Mouse (Mus musculus) ES-E14 (cell line): Measurements from ENCODE around the gene Irf2bpl. TPM values are rescaled to one million over a fixed set of nuclear protein-coding genes. Genes with fewer than 3 reads are reported as not detected.

Experiments used
- DNase-seq: peaks from one replicate; pipeline ENCODE4 v3.0.0-alpha.2; 2013; ENCODE audit warnings: low read depth, low spot score
- H3K27ac ChIP-seq: 2 replicates; pipeline ENCODE4 v1.5.1; 2012; ENCODE audit warnings: low read depth, mild to moderate bottlenecking, low read length, moderate library complexity, mixed read lengths; ENCODE audit not compliant: poor library complexity, insufficient read depth, severe bottlenecking
- H3K36me3 ChIP-seq: 2 replicates; pipeline ENCODE4 v1.6.1; 2012; ENCODE audit warnings: mild to moderate bottlenecking, low read length, moderate library complexity, mixed read lengths; ENCODE audit not compliant: control insufficient read depth, poor library complexity, insufficient read depth, severe bottlenecking
- H3K4me1 ChIP-seq, 2 experiments: fragments of 150-350 bp in 1 of 2; sonication (generic) in 1 of 2; 2 replicates each; pipeline ENCODE4 v1.6.1; 2012; ENCODE audit warnings: low read length in 2 of 2, mild to moderate bottlenecking in 1 of 2, mixed read lengths in 1 of 2; ENCODE audit not compliant: control insufficient read depth in 2 of 2, insufficient read depth in 2 of 2, poor library complexity in 1 of 2
- H3K4me3 ChIP-seq, 2 experiments: fragments of 150-350 bp in 1 of 2; sonication (generic) in 1 of 2; 2 replicates each; pipeline ENCODE4 v1.5.1; 2012; ENCODE audit warnings: low read length in 2 of 2, low read depth in 1 of 2, mild to moderate bottlenecking in 1 of 2, mixed read lengths in 1 of 2; ENCODE audit not compliant: insufficient read depth in 1 of 2, poor library complexity in 1 of 2, severe bottlenecking in 1 of 2
- H3K9ac ChIP-seq: 2 replicates; pipeline ENCODE4 v1.6.1; 2012; ENCODE audit warnings: low read depth, mild to moderate bottlenecking, low read length, mixed read lengths; ENCODE audit not compliant: poor library complexity, insufficient read depth, severe bottlenecking
- H3K9me3 ChIP-seq: fragments of 150-350 bp; sonication (generic); 2 replicates; pipeline ENCODE4 v1.6.1; 2012; ENCODE audit warnings: low read depth, mild to moderate bottlenecking, low read length; ENCODE audit not compliant: control insufficient read depth, insufficient read depth
- CHD2 ChIP-seq: IDR thresholded peaks from 2 replicates; pipeline ENCODE4 v1.6.1; 2014; ENCODE audit warnings: mild to moderate bottlenecking, low read depth, low read length, inconsistent platforms
- HCFC1 ChIP-seq: IDR thresholded peaks from 2 replicates; pipeline ENCODE4 v1.6.1; 2012; ENCODE audit warnings: low read length, inconsistent platforms, borderline replicate concordance; ENCODE audit not compliant: insufficient read depth
- MAFK ChIP-seq: IDR thresholded peaks from 2 replicates; pipeline ENCODE4 v1.6.1; 2014; ENCODE audit warnings: mild to moderate bottlenecking, low read depth, low read length, inconsistent platforms; ENCODE audit not compliant: insufficient read depth
- ZC3H11A ChIP-seq: IDR thresholded peaks from 2 replicates; pipeline ENCODE4 v1.6.1; 2012; ENCODE audit warnings: low read depth, mild to moderate bottlenecking, inconsistent platforms, low read length, borderline replicate concordance
- ZNF384 ChIP-seq: IDR thresholded peaks from 2 replicates; pipeline ENCODE4 v1.6.1; 2012; ENCODE audit warnings: low read depth, low read length, inconsistent platforms
- in situ Hi-C, 2 experiments: fragments of 600-800 bp; cut with MboI; formaldehyde crosslinking; loops; one replicate each; pipeline ENCODE4 v1.15.1; 2025; ENCODE audit warnings: low sequenced_read_pairs in 2 of 2, inconsistent platforms in 1 of 2; ENCODE audit not compliant: unreplicated experiment in 2 of 2
- total RNA-seq: library from RNA; depleted of rRNA; stranded (reverse); fragments of 300-350 nt; gene quantifications from 2 replicates; pipeline ENCODE4 v1.2.3, GENCODE M21; 2012

The Irf2bpl gene
- total RNA-seq, 1 experiment: 43.2 TPM

- Histone ChIP-seq H3K27ac (no peak overlapping the region), H3K9ac (no peak overlapping the region), H3K4me3 (no peak overlapping the region), H3K36me3 (no peaks in the 10 kb centered on the region), H3K4me1 (peaks cover 8 to 29% of the 10 kb centered on the region in 2 experiments; a peak in 3 of 4 replicates), H3K9me3 (no peaks in the 10 kb centered on the region)
- in situ Hi-C loops: no loop called here
- DNase-seq: no peak
- TF ChIP-seq CHD2: no peak
- no peak for TF ChIP-seq MAFK
- no peak for TF ChIP-seq ZNF384
- no peak for TF ChIP-seq HCFC1
- TF ChIP-seq ZC3H11A: no peak
These were observed 14.8 kb downstream of the Irf2bpl start for GRCm38 (mm10) chr12:86869761-86870160.

DNA sequence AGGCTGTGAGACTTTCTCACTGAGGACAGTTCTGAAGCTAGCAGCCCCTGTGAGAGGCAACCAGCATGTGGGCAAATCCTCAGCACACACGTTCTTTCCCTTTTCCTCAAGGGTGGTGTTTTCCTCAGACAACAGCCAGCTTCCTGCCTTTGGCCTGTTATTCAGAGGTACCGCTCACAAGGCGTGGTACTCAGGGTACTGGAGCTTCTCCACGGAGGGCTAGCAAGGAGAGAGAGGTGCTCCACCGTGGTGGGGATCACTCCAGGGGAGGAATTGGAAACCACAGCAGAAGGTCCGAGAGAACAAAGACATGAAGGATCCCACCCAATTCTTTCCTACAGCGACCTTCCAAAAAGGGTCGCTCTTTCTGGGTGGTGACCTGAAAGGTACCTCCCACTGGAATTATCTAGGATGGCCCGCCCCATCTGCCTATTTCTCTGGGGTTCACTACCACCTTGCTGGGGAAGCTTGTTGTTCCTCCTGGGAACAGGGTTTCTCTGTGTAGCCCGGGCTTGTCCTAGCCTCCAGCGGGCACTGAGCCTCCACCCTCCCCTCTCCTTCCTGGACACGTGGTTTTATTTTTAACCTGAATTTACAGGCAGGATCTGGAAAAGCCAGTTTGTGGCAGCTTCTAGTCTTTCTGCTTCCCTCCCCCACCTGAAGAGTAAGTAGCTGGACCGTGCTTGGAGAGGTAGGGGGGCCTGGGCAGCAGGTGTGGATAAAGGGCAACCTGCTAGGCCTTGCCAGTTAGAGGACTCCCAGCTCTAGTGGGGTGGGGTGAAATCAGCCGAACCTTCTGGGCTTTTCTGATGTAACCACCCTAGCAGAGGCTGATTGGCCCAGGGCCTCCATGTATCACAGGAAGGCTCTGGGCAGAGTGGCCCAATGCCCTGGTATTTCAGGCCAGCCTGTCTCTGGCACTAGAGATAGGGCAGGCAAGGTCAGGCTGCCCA, 17.1 kb downstream of the Irf2bpl start:
- H3K36me3 ChIP-seq: no peaks in the 10 kb centered on the region
- peak overlapping the region; percentile 97 for H3K27ac ChIP-seq
- in situ Hi-C loops: no loop called here
- peak overlapping the region; percentile 73 for H3K9ac ChIP-seq
- no peaks in the 10 kb centered on the region for H3K9me3 ChIP-seq
- TF ChIP-seq MAFK: no peak
- no peak for TF ChIP-seq CHD2
- TF ChIP-seq ZNF384: no peak
- TF ChIP-seq HCFC1: no peak
- TF ChIP-seq ZC3H11A: no peak
- DNase-seq: no peak
- H3K4me1 ChIP-seq: peaks cover 5 to 28% of the 10 kb centered on the region in 2 experiments; a peak in 3 of 4 replicates
- H3K4me3 ChIP-seq: peak overlapping the region; percentile 44 to 61

DNA sequence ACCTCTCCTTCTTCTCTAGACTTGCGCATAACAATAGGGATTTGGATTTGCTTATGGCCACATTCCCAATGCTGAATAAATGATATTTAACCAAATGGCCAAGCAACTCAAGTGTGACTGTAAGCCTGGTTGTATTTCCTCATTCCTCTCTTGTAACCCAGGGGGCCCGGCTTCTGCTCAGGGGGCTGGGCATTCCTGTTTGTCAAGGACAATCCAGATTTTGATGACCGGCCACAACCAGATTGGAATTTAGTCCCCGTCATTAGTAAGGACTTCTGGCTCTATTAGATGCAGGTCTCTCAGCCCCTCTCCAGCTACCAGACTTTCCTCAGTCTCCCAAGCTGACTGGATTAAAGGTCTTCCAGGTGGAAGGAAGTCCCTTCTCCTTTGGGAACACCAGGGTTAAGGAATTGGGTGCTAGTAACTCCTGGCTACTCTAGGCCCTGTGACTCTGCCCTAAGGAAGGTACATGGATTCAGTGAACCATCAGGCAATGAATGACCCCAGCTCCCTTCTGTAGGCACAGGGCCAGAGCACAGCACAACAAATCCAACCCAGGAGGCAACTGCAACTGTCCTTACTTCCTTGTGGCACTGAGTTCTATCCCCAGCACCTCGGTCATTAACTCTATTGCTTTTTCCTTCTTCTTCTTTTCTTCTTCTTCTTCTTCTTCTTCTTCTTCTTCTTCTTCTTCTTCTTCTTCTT, 20.1 kb downstream of the Irf2bpl start:
- Histone ChIP-seq H3K4me3 (no peak overlapping the region), H3K36me3 (no peaks in the 10 kb centered on the region), H3K27ac (no peak overlapping the region), H3K9ac (no peak overlapping the region), H3K9me3 (no peaks in the 10 kb centered on the region), H3K4me1 (peaks cover 4 to 24% of the 10 kb centered on the region in 2 experiments; a peak in 2 of 4 replicates)
- DNase-seq: no peak
- in situ Hi-C loops: no loop called here
- TF ChIP-seq MAFK: no peak
- TF ChIP-seq CHD2: no peak
- no peak for TF ChIP-seq HCFC1
- no peak for TF ChIP-seq ZC3H11A

- H3K4me1 ChIP-seq: peaks cover 0 to 20% of the 10 kb centered on the region in 2 experiments; a peak in 2 of 4 replicates
- DNase-seq: no peak
- no peak overlapping the region for H3K9ac ChIP-seq
- TF ChIP-seq ZNF384 (no peak), HCFC1 (no peak), ZC3H11A (no peak)
- H3K9me3 ChIP-seq: no peaks in the 10 kb centered on the region
- H3K27ac ChIP-seq: no peak overlapping the region
- no peak overlapping the region for H3K4me3 ChIP-seq
- no peaks in the 10 kb centered on the region for H3K36me3 ChIP-seq
- in situ Hi-C loops: no loop called here
These were observed 24.4 kb downstream of the Irf2bpl start for GRCm38 (mm10) chr12:86859924-86860790.
